Mouse (Mus musculus) ES-E14 (cell line): ENCODE data around the gene Timm10. TPM values are rescaled to one million over a fixed set of nuclear protein-coding genes. Genes with fewer than 3 reads are reported as not detected.

Source experiments
- DNase-seq: peaks from one replicate; pipeline ENCODE4 v3.0.0-alpha.2; 2013; ENCODE audit warnings: low read depth, low spot score
- H3K27ac ChIP-seq: 2 replicates; pipeline ENCODE4 v1.5.1; 2012; ENCODE audit warnings: low read depth, mild to moderate bottlenecking, low read length, moderate library complexity, mixed read lengths; ENCODE audit not compliant: poor library complexity, insufficient read depth, severe bottlenecking
- H3K36me3 ChIP-seq: 2 replicates; pipeline ENCODE4 v1.6.1; 2012; ENCODE audit warnings: mild to moderate bottlenecking, low read length, moderate library complexity, mixed read lengths; ENCODE audit not compliant: control insufficient read depth, poor library complexity, insufficient read depth, severe bottlenecking
- H3K4me1 ChIP-seq, 2 experiments: fragments of 150-350 bp in 1 of 2; sonication (generic) in 1 of 2; 2 replicates each; pipeline ENCODE4 v1.6.1; 2012; ENCODE audit warnings: low read length in 2 of 2, mild to moderate bottlenecking in 1 of 2, mixed read lengths in 1 of 2; ENCODE audit not compliant: control insufficient read depth in 2 of 2, insufficient read depth in 2 of 2, poor library complexity in 1 of 2
- H3K4me3 ChIP-seq, 2 experiments: fragments of 150-350 bp in 1 of 2; sonication (generic) in 1 of 2; 2 replicates each; pipeline ENCODE4 v1.5.1; 2012; ENCODE audit warnings: low read length in 2 of 2, low read depth in 1 of 2, mild to moderate bottlenecking in 1 of 2, mixed read lengths in 1 of 2; ENCODE audit not compliant: insufficient read depth in 1 of 2, poor library complexity in 1 of 2, severe bottlenecking in 1 of 2
- H3K9ac ChIP-seq: 2 replicates; pipeline ENCODE4 v1.6.1; 2012; ENCODE audit warnings: low read depth, mild to moderate bottlenecking, low read length, mixed read lengths; ENCODE audit not compliant: poor library complexity, insufficient read depth, severe bottlenecking
- H3K9me3 ChIP-seq: fragments of 150-350 bp; sonication (generic); 2 replicates; pipeline ENCODE4 v1.6.1; 2012; ENCODE audit warnings: low read depth, mild to moderate bottlenecking, low read length; ENCODE audit not compliant: control insufficient read depth, insufficient read depth
- CHD2 ChIP-seq: IDR thresholded peaks from 2 replicates; pipeline ENCODE4 v1.6.1; 2014; ENCODE audit warnings: mild to moderate bottlenecking, low read depth, low read length, inconsistent platforms
- HCFC1 ChIP-seq: IDR thresholded peaks from 2 replicates; pipeline ENCODE4 v1.6.1; 2012; ENCODE audit warnings: low read length, inconsistent platforms, borderline replicate concordance; ENCODE audit not compliant: insufficient read depth
- MAFK ChIP-seq: IDR thresholded peaks from 2 replicates; pipeline ENCODE4 v1.6.1; 2014; ENCODE audit warnings: mild to moderate bottlenecking, low read depth, low read length, inconsistent platforms; ENCODE audit not compliant: insufficient read depth
- ZC3H11A ChIP-seq: IDR thresholded peaks from 2 replicates; pipeline ENCODE4 v1.6.1; 2012; ENCODE audit warnings: low read depth, mild to moderate bottlenecking, inconsistent platforms, low read length, borderline replicate concordance
- ZNF384 ChIP-seq: IDR thresholded peaks from 2 replicates; pipeline ENCODE4 v1.6.1; 2012; ENCODE audit warnings: low read depth, low read length, inconsistent platforms
- in situ Hi-C, 2 experiments: fragments of 600-800 bp; cut with MboI; formaldehyde crosslinking; loops; one replicate each; pipeline ENCODE4 v1.15.1; 2025; ENCODE audit warnings: low sequenced_read_pairs in 2 of 2, inconsistent platforms in 1 of 2; ENCODE audit not compliant: unreplicated experiment in 2 of 2
- total RNA-seq: library from RNA; depleted of rRNA; stranded (reverse); fragments of 300-350 nt; gene quantifications from 2 replicates; pipeline ENCODE4 v1.2.3, GENCODE M21; 2012; rRNA removed

Gene Timm10
- total RNA-seq, 1 experiment: 73.5 TPM

GRCm38 (mm10) chr2:84868977-84869376 is 42.2 kb downstream of the Timm10 start:
- H3K27ac ChIP-seq: no peak overlapping the region
- H3K4me1 ChIP-seq: no peaks in the 10 kb centered on the region
- no peaks in the 10 kb centered on the region for H3K36me3 ChIP-seq
- no peak overlapping the region for H3K9ac ChIP-seq
- DNase-seq: no peak
- TF ChIP-seq HCFC1 (no peak), ZNF384 (no peak), CHD2 (no peak), MAFK (no peak), ZC3H11A (no peak)
- in situ Hi-C loops: no loop called here
- no peaks in the 10 kb centered on the region for H3K9me3 ChIP-seq
- H3K4me3 ChIP-seq: no peak overlapping the region

DNA sequence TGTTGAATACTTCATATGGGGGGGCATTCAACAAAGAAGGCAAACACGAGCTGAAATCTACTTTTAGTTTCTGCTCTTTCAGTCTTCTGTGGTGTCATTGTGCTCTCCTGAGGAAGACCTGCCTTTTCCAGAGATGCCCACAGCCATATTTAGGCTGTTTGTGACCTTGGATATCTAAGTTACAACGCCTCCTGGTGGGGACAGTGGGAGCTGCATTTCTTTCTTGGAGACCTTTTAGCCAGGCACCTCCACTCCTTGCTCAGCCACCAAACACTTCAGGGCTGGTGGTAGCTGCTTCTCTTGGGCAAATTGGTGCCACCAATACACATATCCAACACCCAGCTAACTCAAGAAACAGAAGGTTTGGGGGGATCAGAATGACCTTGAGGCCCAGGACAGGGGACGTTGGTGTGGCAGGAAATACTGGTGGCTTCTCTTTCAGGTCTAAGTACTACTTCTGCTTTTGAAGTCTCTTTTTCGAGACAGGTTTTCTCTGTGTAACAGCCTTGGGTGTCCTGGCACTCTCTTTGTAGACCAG is 43.9 kb downstream of the Timm10 start:
- in situ Hi-C loops: no loop called here
- TF ChIP-seq MAFK: no peak
- H3K4me1 ChIP-seq: no peaks in the 10 kb centered on the region
- DNase-seq: no peak
- H3K9ac ChIP-seq: no peak overlapping the region
- H3K9me3 ChIP-seq: no peaks in the 10 kb centered on the region
- no peaks in the 10 kb centered on the region for H3K36me3 ChIP-seq
- no peak overlapping the region for H3K4me3 ChIP-seq
- no peak overlapping the region for H3K27ac ChIP-seq

- no peak overlapping the region for H3K27ac ChIP-seq
- DNase-seq: no peak
- in situ Hi-C loops: no loop called here
- peak overlapping the region; percentile 43 to 65 for H3K4me3 ChIP-seq
- H3K9ac ChIP-seq: peak overlapping the region; percentile 42; the same call in 1 of the 2 replicates
- no peaks in the 10 kb centered on the region for H3K36me3 ChIP-seq
- H3K4me1 ChIP-seq: no peaks in the 10 kb centered on the region
- no peaks in the 10 kb centered on the region for H3K9me3 ChIP-seq
- TF ChIP-seq HCFC1: no peak
- no peak for TF ChIP-seq CHD2
- TF ChIP-seq MAFK: no peak
- TF ChIP-seq ZC3H11A: no peak
- TF ChIP-seq ZNF384: no peak
These were observed 45.4 kb downstream of the Timm10 start for GRCm38 (mm10) chr2:84872105-84872716.

GRCm38 (mm10) chr2:84875842-84876241 is 49.0 kb downstream of the Timm10 start:
- in situ Hi-C loops: no loop called here
- Histone ChIP-seq H3K4me1 (no peaks in the 10 kb centered on the region), H3K9ac (no peak overlapping the region), H3K27ac (no peak overlapping the region), H3K4me3 (no peak overlapping the region), H3K9me3 (no peaks in the 10 kb centered on the region), H3K36me3 (no peaks in the 10 kb centered on the region)
- no peak for DNase-seq
- TF ChIP-seq ZNF384 (peak; percentile 86), HCFC1 (no peak)

Other genes starting within 250 kb of the Timm10 start
- 48.2 and 51.5 TPM in 2 replicates for gene Ctnnd1, start 176.2 kb upstream of the Timm10 start, total RNA-seq
- gene Btbd18, start 167.9 kb upstream of the Timm10 start, total RNA-seq: 3.2 and 3.6 TPM in 2 replicates
- 546 and 589 TPM in 2 replicates for gene Selenoh, start 156.2 kb upstream of the Timm10 start, total RNA-seq
- gene Gm28635, start 149.0 kb upstream of the Timm10 start, total RNA-seq: 1.1 and 2.7 TPM in 2 replicates
- gene Med19, start 148.6 kb upstream of the Timm10 start, total RNA-seq: 17.1 and 31.4 TPM in 2 replicates
- 160 and 193 TPM in 2 replicates for gene Tmx2, start 147.9 kb upstream of the Timm10 start, total RNA-seq
- gene Zdhhc5, start 111.8 kb upstream of the Timm10 start, total RNA-seq: 34.8 and 39.0 TPM in 2 replicates
- gene Clp1, start 99.6 kb upstream of the Timm10 start, total RNA-seq: 28.6 and 36.4 TPM in 2 replicates
- gene Ypel4, start 92.9 kb upstream of the Timm10 start, total RNA-seq: 0.89 and 1.8 TPM in 2 replicates
- 13.1 and 14.6 TPM in 2 replicates for gene Gm19426, start 83.3 kb upstream of the Timm10 start, total RNA-seq
- gene Serping1, start 51.6 kb upstream of the Timm10 start, total RNA-seq: 6.3 and 12.2 TPM in 2 replicates
- 0.58 and 1.9 TPM in 2 replicates for gene Ube2l6, start 28.2 kb upstream of the Timm10 start, total RNA-seq
- gene Smtnl1, start 4.3 kb upstream of the Timm10 start, total RNA-seq: 4.4 and 4.9 TPM in 2 replicates
- gene Slc43a1, start 11.9 kb downstream of the Timm10 start, total RNA-seq: 30.2 and 47.0 TPM in 2 replicates
- 0.79 and 0.80 TPM in 2 replicates for gene Rtn4rl2, start 59.7 kb downstream of the Timm10 start, total RNA-seq
- 12.9 and 13.8 TPM in 2 replicates for gene Slc43a3, start 109.6 kb downstream of the Timm10 start, total RNA-seq
- not detected in 2 replicates for gene Prg2, start 153.5 kb downstream of the Timm10 start, total RNA-seq
- not detected in 2 replicates for gene Prg3, start 161.2 kb downstream of the Timm10 start, total RNA-seq
- gene Ssrp1, start 210.2 kb downstream of the Timm10 start, total RNA-seq: 206 and 212 TPM in 2 replicates
- gene P2rx3, start 210.5 kb downstream of the Timm10 start, total RNA-seq: 4.6 and 5.1 TPM in 2 replicates
- gene Tnks1bp1, start 221.0 kb downstream of the Timm10 start, total RNA-seq: 36.7 and 61.9 TPM in 2 replicates